Mouse (Mus musculus) limb, embryonic 14.5 days (tissue): ENCODE data around the gene Fam114a2. TPM values are rescaled to one million over a fixed set of nuclear protein-coding genes. Genes with fewer than 3 reads are reported as not detected.

ENCODE experiments used
- ATAC-seq: fragments of 200-750 bp; cut with Nextera tagmentation; 2 replicates; pipeline ENCODE4 v1.8.0; 2017; ENCODE audit warnings: low read depth, moderate number of reproducible peaks, moderate TSS enrichment; ENCODE audit not compliant: low FRiP score
- DNase-seq: peaks from one replicate; pipeline ENCODE4 v3.0.0-alpha.2; 2015; ENCODE audit warnings: low spot score
- H3K27ac ChIP-seq: fragments of 300-500 bp; sonication (generic); replicated peaks from 2 replicates; pipeline ENCODE4 v1.5.1; 2014; ENCODE audit warnings: low read depth, mild to moderate bottlenecking, low read length, moderate library complexity, mixed read lengths
- H3K27me3 ChIP-seq: fragments of 300-500 bp; sonication (generic); 2 replicates; pipeline ENCODE4 v1.6.1; 2014; ENCODE audit warnings: low read length, mixed read lengths; ENCODE audit not compliant: control insufficient read depth, insufficient read depth
- H3K36me3 ChIP-seq: fragments of 300-500 bp; sonication (generic); 2 replicates; pipeline ENCODE4 v1.6.1; 2014; ENCODE audit warnings: mild to moderate bottlenecking, low read length, moderate library complexity, mixed read lengths; ENCODE audit not compliant: control insufficient read depth, insufficient read depth
- H3K4me1 ChIP-seq: fragments of 300-500 bp; sonication (generic); 2 replicates; pipeline ENCODE4 v1.6.1; 2014; ENCODE audit warnings: antibody characterized with exemption, low read length, mixed read lengths; ENCODE audit not compliant: control insufficient read depth, insufficient read depth
- H3K4me2 ChIP-seq: fragments of 300-500 bp; sonication (generic); replicated peaks from 2 replicates; pipeline ENCODE4 v1.6.1; 2014; ENCODE audit warnings: low read depth, mild to moderate bottlenecking, low read length, moderate library complexity; ENCODE audit not compliant: severe bottlenecking
- H3K4me3 ChIP-seq: fragments of 300-500 bp; sonication (generic); replicated peaks from 2 replicates; pipeline ENCODE4 v1.5.1; 2014; ENCODE audit warnings: low read length
- H3K9ac ChIP-seq: fragments of 300-500 bp; sonication (generic); 2 replicates; pipeline ENCODE4 v1.6.1; 2014; ENCODE audit warnings: mild to moderate bottlenecking, low read depth, low read length, moderate library complexity; ENCODE audit not compliant: severe bottlenecking
- H3K9me3 ChIP-seq: fragments of 300-500 bp; sonication (generic); 2 replicates; pipeline ENCODE4 v1.6.1; 2016; ENCODE audit warnings: low read length; ENCODE audit not compliant: control insufficient read depth
- POLR2A ChIP-seq: fragments of 200-500 bp; IDR thresholded peaks from 2 replicates; pipeline ENCODE4 v1.8.0; 2012; ENCODE audit warnings: inconsistent platforms, mild to moderate bottlenecking, moderate library complexity, borderline replicate concordance; ENCODE audit not compliant: insufficient read depth, insufficient read length; ENCODE audit errors: extremely low read depth
- WGBS: fragments of 180-500 bp; shearing (Covaris S2); extraction: QIAGEN DNeasy Blood & Tissue Kit; methylation state at CpG from one replicate; pipeline ENCODE4 v1.1.7; 2014; 5-methylcytosine and 5-hydroxymethylcytosine counted together
- polyA plus RNA-seq, 2 experiments: library from polyadenylated mRNA; depleted of rRNA in 1 of 2; stranded (reverse) in 1 of 2; unstranded in 1 of 2; fragments of >200 nt; fragmentation: Nextera tagmentation in 1 of 2; extraction: Ambion mirVana in 1 of 2; gene quantifications; 2 replicates each; pipeline versions ENCODE4 v1.2.1 to v1.2.3; 2012 to 2014

Fam114a2 gene
- polyA plus RNA-seq, 2 experiments: 50.7 to 57.3 TPM

DNA sequence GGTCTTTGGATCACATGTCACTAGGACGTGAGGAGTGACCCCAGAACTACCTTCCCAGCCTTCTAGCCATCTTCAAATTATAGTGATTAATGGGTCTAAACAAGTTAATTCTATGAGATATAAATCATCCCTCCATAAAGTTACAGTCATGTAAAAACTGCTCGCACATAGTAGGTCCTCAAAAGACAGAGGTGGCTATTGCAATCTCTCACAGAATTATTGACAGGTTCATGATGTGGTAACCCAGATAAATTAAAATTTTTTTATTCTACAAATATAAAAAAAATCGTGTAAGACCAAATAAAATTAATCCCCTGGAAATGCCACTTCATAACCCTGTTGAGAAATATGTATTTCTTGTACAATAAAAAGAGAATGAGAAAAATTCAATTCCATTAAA is 52.6 kb downstream of the Fam114a2 start:
- DNase-seq (no peak), ATAC-seq (no peak)
- H3K36me3 ChIP-seq: no peaks in the 10 kb centered on the region
- no peak overlapping the region for H3K4me2 ChIP-seq
- H3K4me3 ChIP-seq: no peak overlapping the region
- no peak overlapping the region for H3K9ac ChIP-seq
- H3K27ac ChIP-seq: no peak overlapping the region
- 0 out of 2 replicates have a peak, but pooled peaks cover 2% of the 10 kb centered on the region for H3K4me1 ChIP-seq
- H3K9me3 ChIP-seq: no peaks in the 10 kb centered on the region
- WGBS: 81% methylated on average over 3 of the region's 3 CpGs
- TF ChIP-seq POLR2A: no peak
- no peaks in the 10 kb centered on the region for H3K27me3 ChIP-seq

GRCm38 (mm10) chr11:57465025-57465424 is 53.4 kb downstream of the Fam114a2 start:
- DNase-seq (no peak), ATAC-seq (no peak)
- H3K9me3 ChIP-seq: no peaks in the 10 kb centered on the region
- TF ChIP-seq POLR2A: no peak
- H3K27me3 ChIP-seq: no peaks in the 10 kb centered on the region
- WGBS: 44% methylated on average over 8 of the region's 8 CpGs
- no peak overlapping the region for H3K4me3 ChIP-seq
- 0 out of 2 replicates have a peak, but pooled peaks cover 2% of the 10 kb centered on the region for H3K4me1 ChIP-seq
- H3K4me2 ChIP-seq: no peak overlapping the region
- no peaks in the 10 kb centered on the region for H3K36me3 ChIP-seq
- H3K27ac ChIP-seq: no peak overlapping the region
- H3K9ac ChIP-seq: no peak overlapping the region

- no peak for ATAC-seq
Measured at GRCm38 (mm10) chr11:57459759-57460158, 58.7 kb downstream of the Fam114a2 start.

DNA sequence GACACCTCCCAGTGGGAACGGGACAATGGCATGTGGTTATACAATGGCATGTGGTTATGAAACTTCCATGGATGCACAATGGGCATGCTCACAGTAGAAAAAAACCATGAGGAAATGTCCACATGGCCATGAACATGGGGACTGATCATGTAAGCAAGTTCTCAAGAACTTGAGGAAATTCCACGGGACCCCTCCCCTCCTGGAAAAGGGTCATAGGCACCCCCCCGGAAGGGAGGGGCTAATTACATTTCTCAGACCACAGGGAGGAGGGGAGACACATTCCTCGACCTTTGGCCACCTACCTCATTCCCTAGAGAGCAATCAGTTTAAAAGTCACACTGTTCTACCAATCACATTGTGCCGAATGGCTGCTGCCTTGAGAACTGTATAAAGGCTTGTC is 64.0 kb downstream of the Fam114a2 start:
- Histone ChIP-seq H3K36me3 (no peaks in the 10 kb centered on the region), H3K4me3 (no peak overlapping the region), H3K4me2 (no peak overlapping the region), H3K9ac (no peak overlapping the region), H3K27ac (no peak overlapping the region), H3K4me1 (no peaks in the 10 kb centered on the region), H3K27me3 (no peaks in the 10 kb centered on the region), H3K9me3 (no peaks in the 10 kb centered on the region)
- TF ChIP-seq POLR2A: no peak
- DNase-seq: no peak
- ATAC-seq: no peak
- 50% methylated on average over 4 of the region's 5 CpGs for WGBS

More at GRCm38 (mm10) chr11:57459759-57460158, 58.7 kb downstream of the Fam114a2 start:
- TF ChIP-seq POLR2A: no peak
- no peaks in the 10 kb centered on the region for H3K36me3 ChIP-seq
- 75% methylated on average over 6 of the region's 6 CpGs for WGBS
- no peak overlapping the region for H3K9ac ChIP-seq
- no peaks in the 10 kb centered on the region for H3K4me1 ChIP-seq
- H3K27me3 ChIP-seq: no peaks in the 10 kb centered on the region
- H3K4me3 ChIP-seq: no peak overlapping the region
- no peak overlapping the region for H3K27ac ChIP-seq
- H3K4me2 ChIP-seq: no peak overlapping the region
- H3K9me3 ChIP-seq: no peaks in the 10 kb centered on the region
- DNase-seq: no peak

DNA sequence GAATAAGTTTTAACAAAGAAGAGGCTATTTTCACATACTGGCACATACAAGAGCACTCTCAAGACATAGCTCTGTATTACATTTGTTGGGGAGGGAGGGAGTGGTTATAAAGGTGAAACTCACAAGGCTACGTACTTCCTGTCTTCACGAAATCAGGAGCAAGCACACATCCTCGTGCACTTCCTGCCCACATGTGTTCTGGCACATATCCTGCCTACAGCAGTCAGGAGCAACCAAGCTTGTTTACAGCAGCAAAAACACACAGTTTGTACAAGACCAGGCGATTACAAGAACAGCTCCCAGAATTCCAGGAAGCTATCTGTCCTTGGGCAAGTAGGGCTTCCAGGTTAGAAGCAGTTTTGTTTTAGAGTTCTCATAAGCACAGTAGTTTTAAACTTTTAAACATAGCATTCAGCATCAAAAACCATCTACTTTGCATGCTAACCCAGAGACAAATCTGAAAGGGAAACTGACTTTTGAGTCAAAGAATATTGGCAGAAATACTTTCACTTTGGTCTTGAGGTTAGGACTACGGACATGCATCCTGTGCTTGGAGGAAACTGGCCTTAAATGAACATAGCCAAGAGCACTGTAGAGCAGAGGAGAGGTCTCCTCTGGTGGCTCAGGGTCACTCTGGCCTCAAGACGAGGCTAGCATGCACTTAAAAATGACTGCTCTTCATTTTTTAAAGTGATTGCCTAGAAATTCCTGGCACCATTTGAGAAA is 73.0 kb downstream of the Fam114a2 start:
- Histone ChIP-seq H3K9ac (no peak overlapping the region), H3K9me3 (no peaks in the 10 kb centered on the region), H3K4me1 (no peaks in the 10 kb centered on the region), H3K4me3 (no peak overlapping the region), H3K36me3 (no peaks in the 10 kb centered on the region), H3K4me2 (no peak overlapping the region), H3K27ac (no peak overlapping the region), H3K27me3 (no peaks in the 10 kb centered on the region)
- TF ChIP-seq POLR2A: no peak
- 53% methylated on average over 6 of the region's 6 CpGs for WGBS
- no peak for DNase-seq
- no peak for ATAC-seq
